Mouse (Mus musculus) G1E (cell line): Measurements from ENCODE around the gene Rgs10. TPM values are rescaled to one million over a fixed set of nuclear protein-coding genes. Genes with fewer than 3 reads are reported as not detected.

Experiments
- ATAC-seq: 2 replicates; pipeline ENCODE4 v1.8.0; 2016; ENCODE audit warnings: mild to moderate bottlenecking; ENCODE audit not compliant: insufficient number of reproducible peaks, poor library complexity, low FRiP score, severe bottlenecking; ENCODE audit errors: extremely low read depth
- DNase-seq: peaks from one replicate; pipeline ENCODE4 v3.0.0; 2012; ENCODE audit warnings: low spot score
- H3K27me3 ChIP-seq: 2 replicates; pipeline ENCODE4 v1.6.1; 2012; ENCODE audit warnings: mild to moderate bottlenecking, low read length, inconsistent platforms; ENCODE audit not compliant: insufficient read depth
- H3K36me3 ChIP-seq: replicated peaks from 2 replicates; pipeline ENCODE3; 2012; ENCODE audit warnings: mild to moderate bottlenecking, inconsistent platforms
- H3K4me1 ChIP-seq: 2 replicates; pipeline ENCODE4 v1.6.1; 2012; ENCODE audit warnings: low read depth, low read length, inconsistent platforms, mixed read lengths; ENCODE audit not compliant: insufficient read depth
- H3K4me3 ChIP-seq: 2 replicates; pipeline ENCODE4 v1.5.1; 2012; ENCODE audit warnings: low read depth, mild to moderate bottlenecking, inconsistent platforms, low read length, moderate library complexity, mixed read lengths
- H3K9me3 ChIP-seq: replicated peaks from 2 replicates; pipeline ENCODE4 v1.6.1; 2012; ENCODE audit warnings: inconsistent platforms
- CTCF ChIP-seq: IDR thresholded peaks from 2 replicates; pipeline ENCODE4 v1.5.1; 2012; ENCODE audit warnings: low read depth, low read length, inconsistent platforms, mixed read lengths
- GATA1 ChIP-seq: IDR thresholded peaks from 2 replicates; pipeline ENCODE4 v1.6.1; 2012; ENCODE audit warnings: borderline replicate concordance, low read length, inconsistent platforms, mixed read lengths
- GATA2 ChIP-seq: IDR thresholded peaks from 2 replicates; pipeline ENCODE4 v1.6.1; 2012; ENCODE audit warnings: low read depth, low read length, inconsistent platforms, borderline replicate concordance
- POLR2AphosphoS5 ChIP-seq: IDR thresholded peaks from 2 replicates; pipeline ENCODE4 v1.6.1; 2012; ENCODE audit warnings: low read depth, low read length, inconsistent platforms; ENCODE audit not compliant: insufficient replicate concordance
- TAL1 ChIP-seq: conservative IDR thresholded peaks from 2 replicates; pipeline ENCODE4 v1.6.1; 2012; ENCODE audit warnings: low read depth, low read length, inconsistent platforms, mixed read lengths
- polyA plus RNA-seq: library from polyadenylated mRNA; stranded (reverse); fragments of >175 nt; gene quantifications from 2 replicates; pipeline ENCODE4 v1.2.3, GENCODE M21; 2012
- total RNA-seq, 2 experiments: library from RNA; stranded (forward) in 1 of 2; stranded (reverse) in 1 of 2; fragments of 200-1000 nt in 1 of 2; fragments of >200 nt in 1 of 2; fragmentation: Nextera tagmentation in 1 of 2; gene quantifications; 2 replicates each; pipeline ENCODE4 v1.2.3; 2014 to 2017

Gene Rgs10
- total and polyA plus RNA-seq, 3 experiments = 121 to 172 (median 133) TPM

DNA sequence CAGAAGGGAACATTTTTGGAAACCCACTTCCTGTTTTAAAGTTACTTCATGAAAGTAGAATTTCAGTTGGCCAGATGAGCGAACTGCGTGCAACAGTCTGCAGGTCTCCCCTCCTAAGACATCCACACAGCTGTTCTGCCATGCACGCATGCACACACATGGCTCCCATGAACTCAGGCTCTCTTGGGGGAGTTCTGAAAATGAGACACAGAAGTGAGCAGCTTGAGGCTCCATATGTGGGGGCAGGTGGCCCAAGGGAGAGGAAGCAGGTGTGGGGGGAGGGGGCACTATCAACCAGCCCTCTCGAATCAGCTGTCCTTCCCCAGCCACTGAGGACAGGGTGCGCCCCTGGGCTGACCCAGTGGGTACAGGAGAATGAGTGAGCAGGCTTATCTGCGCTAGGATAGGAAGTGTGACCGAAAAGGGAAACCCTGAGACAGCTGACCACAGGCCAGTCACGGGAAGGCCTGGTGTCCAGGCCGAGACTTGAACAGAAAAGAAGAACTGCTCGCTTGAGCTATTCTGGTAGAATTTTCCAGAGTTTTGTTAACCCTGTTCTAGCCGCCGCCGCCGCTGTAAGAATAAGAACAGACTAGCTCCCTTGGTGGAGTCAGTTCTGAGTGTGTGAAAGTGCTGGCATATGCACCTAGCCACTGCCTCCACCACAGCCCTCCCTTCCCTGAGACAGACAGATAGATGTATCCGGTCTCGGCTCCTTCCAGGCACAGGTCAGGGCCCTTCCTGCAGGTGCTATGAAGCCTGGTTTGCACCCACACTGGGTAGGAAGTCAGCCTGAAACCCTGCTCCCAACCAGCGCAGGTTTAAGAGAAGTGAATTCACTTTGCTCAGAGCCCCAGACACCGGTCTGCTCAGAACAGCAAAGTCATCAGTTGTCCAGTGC lies 26.2 kb downstream of the Rgs10 start:
- DNase-seq (no peak), ATAC-seq (peak; percentile 18; the same call in 1 of the 2 replicates)
- peaks cover 80% of the 10 kb centered on the region for H3K36me3 ChIP-seq
- no peak for TF ChIP-seq GATA2
- TF ChIP-seq CTCF = no peak
- no peak for TF ChIP-seq TAL1
- TF ChIP-seq POLR2AphosphoS5 = no peak
- no peak for TF ChIP-seq GATA1
- peak overlapping the region; percentile 59; the same call in 1 of the 2 replicates for H3K4me3 ChIP-seq
- peaks cover 79% of the 10 kb centered on the region for H3K4me1 ChIP-seq
- H3K9me3 ChIP-seq = no peaks in the 10 kb centered on the region
- H3K27me3 ChIP-seq = no peaks in the 10 kb centered on the region

- peak; percentile 51 for ATAC-seq
- DNase-seq = peak; percentile 58
- peaks cover 71% of the 10 kb centered on the region for H3K4me1 ChIP-seq
- no peak overlapping the region; the same call in 1 of the 2 replicates for H3K4me3 ChIP-seq
- no peaks in the 10 kb centered on the region for H3K27me3 ChIP-seq
- TF ChIP-seq CTCF = no peak
- TF ChIP-seq GATA1 = no peak
- no peak for TF ChIP-seq GATA2
- 0 out of 2 replicates have a peak, but pooled peaks have one; percentile 27 for TF ChIP-seq TAL1
- no peak for TF ChIP-seq POLR2AphosphoS5
- no peaks in the 10 kb centered on the region for H3K9me3 ChIP-seq
- H3K36me3 ChIP-seq = peaks cover 73% of the 10 kb centered on the region
These were observed 27.1 kb downstream of the Rgs10 start for GRCm38 (mm10) chr7:128391267-128392057.

GRCm38 (mm10) chr7:128388968-128389367 lies 29.6 kb downstream of the Rgs10 start:
- no peak overlapping the region for H3K4me3 ChIP-seq
- H3K9me3 ChIP-seq = no peaks in the 10 kb centered on the region
- no peaks in the 10 kb centered on the region for H3K27me3 ChIP-seq
- no peak for DNase-seq
- H3K4me1 ChIP-seq = peaks cover 56% of the 10 kb centered on the region
- ATAC-seq = no peak
- peaks cover 74% of the 10 kb centered on the region for H3K36me3 ChIP-seq
- TF ChIP-seq POLR2AphosphoS5 (no peak), GATA1 (no peak), CTCF (no peak), TAL1 (no peak), GATA2 (no peak)

GRCm38 (mm10) chr7:128383726-128384463 lies 34.7 kb downstream of the Rgs10 start:
- Histone ChIP-seq H3K4me3 (no peak overlapping the region), H3K9me3 (no peaks in the 10 kb centered on the region), H3K27me3 (no peaks in the 10 kb centered on the region), H3K4me1 (peaks cover 43% of the 10 kb centered on the region), H3K36me3 (peaks cover 73% of the 10 kb centered on the region)
- TF ChIP-seq GATA2 (no peak), POLR2AphosphoS5 (no peak), TAL1 (no peak), CTCF (no peak), GATA1 (no peak)
- DNase-seq (no peak), ATAC-seq (no peak)

DNA sequence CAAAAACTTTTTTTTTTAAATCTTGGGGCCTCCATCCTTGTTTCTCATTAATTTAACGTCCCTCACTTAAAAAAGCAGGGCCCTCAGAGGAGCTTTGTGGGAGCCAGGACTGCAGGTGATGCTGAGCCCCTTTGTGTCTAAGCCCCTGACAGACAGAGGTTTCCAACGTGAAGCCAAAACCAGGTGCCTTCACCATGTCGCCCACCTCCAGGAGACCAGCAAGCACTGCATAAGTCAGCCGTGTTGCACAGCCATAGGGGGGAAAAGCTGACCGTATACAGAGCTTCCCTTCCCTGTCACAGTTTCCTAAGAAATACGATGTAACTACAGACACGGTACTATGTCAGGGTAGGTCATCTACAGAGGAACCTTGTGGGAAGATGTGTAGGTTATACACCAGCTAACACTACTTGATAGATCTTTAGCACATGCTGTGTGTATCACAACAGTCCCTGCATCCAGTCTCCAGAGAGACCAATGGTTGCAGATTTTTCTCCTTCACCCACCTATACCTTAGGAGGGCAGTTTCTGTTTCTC lies 35.3 kb downstream of the Rgs10 start:
- DNase-seq (no peak), ATAC-seq (no peak)
- peaks cover 72% of the 10 kb centered on the region for H3K36me3 ChIP-seq
- peaks cover 38% of the 10 kb centered on the region for H3K4me1 ChIP-seq
- H3K4me3 ChIP-seq = no peak overlapping the region
- TF ChIP-seq GATA1 = no peak
- no peak for TF ChIP-seq TAL1
- H3K9me3 ChIP-seq = no peaks in the 10 kb centered on the region
- H3K27me3 ChIP-seq = no peaks in the 10 kb centered on the region

DNA sequence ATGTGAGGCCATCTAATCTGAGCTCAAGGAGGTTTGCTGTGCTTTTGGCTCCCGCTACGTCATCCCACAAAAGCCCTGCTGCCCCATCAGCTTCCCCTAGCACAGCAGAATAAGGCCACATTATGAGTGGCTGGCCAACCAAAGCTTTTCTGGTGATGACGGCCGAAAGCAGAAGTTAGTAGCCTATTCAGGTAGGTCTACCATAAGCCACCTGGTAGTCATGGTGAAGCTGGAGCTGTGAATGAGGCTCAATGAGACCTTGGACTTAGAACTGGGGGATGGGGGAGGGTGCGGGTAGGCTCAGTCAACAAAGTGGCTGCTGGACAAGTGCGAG lies 36.1 kb downstream of the Rgs10 start:
- H3K36me3 ChIP-seq = peaks cover 74% of the 10 kb centered on the region
- H3K27me3 ChIP-seq = no peaks in the 10 kb centered on the region
- ATAC-seq (no peak), DNase-seq (no peak)
- TF ChIP-seq CTCF = no peak
- TF ChIP-seq TAL1 = no peak
- TF ChIP-seq POLR2AphosphoS5 = no peak
- TF ChIP-seq GATA1 = no peak
- TF ChIP-seq GATA2 = no peak
- H3K9me3 ChIP-seq = no peaks in the 10 kb centered on the region
- peaks cover 38% of the 10 kb centered on the region for H3K4me1 ChIP-seq
- no peak overlapping the region for H3K4me3 ChIP-seq
